Mouse (Mus musculus): ENCODE measurements around the gene Acot13. TPM values are rescaled to one million over a fixed set of nuclear protein-coding genes. Genes with fewer than 3 reads are reported as not detected.
"Not testable (repeated sequence)": the region's sequence is repeated elsewhere in the genome, so short reads cannot be mapped to it uniquely, and the experiment has no call there.

Acot13 gene
- total RNA-seq, 2 experiments from 2014 or later, result 418 to 460 TPM

DNA sequence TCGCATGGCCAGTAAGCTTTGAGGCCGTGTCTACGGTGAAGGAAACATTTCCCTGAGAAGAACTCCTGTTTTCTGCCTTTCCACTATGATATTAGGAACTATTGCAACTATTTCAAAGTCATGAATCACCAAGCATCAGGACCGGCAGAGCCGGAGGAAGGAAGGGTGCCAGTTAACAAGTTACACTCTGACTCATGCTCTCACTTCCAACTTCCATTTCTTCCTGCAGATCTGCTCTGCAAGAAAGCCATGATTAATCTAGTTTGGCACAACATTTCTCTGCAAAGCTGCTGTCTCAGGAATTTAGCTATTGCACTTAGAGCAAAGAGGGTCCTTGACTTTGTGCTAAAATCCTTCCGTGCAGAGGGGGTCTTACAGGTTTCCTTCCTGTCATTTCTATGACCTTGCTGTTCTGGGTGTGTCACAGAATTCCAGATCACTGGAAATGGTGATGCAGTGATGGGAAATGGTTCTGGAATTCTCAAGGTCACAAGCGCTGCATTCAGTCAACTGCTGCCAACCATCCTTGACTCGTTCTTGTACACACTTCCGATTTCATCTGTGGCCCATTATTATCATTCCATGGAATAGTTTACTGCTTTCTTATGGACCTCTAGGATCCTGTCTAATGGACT is 38.8 kb downstream of the Acot13 start:
- intact Hi-C loops (cut with DNase I), result no loop called here
- no peak for DNase-seq

DNA sequence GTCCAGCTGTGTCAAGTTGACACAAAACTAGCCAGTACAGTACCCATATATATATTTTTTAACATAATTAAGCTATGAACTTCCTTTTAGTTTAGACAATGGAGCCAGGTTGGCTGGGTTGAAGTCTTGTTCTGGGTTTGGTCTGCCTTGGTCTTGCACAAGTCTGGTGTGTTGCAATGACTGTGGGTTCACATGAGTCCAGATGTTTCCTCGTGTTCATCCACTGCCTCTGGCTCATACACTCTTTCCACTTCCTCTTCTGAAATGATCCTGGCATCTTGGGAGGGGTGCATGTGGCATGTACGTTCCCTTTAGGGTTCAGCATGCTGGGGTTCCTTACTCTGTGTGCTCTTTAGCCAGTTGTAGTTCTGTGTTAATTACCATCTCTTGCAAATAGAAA is 40.0 kb downstream of the Acot13 start:
- peak; percentile 46 to 50 for DNase-seq
- intact Hi-C loops (cut with DNase I), result no loop called here

DNA sequence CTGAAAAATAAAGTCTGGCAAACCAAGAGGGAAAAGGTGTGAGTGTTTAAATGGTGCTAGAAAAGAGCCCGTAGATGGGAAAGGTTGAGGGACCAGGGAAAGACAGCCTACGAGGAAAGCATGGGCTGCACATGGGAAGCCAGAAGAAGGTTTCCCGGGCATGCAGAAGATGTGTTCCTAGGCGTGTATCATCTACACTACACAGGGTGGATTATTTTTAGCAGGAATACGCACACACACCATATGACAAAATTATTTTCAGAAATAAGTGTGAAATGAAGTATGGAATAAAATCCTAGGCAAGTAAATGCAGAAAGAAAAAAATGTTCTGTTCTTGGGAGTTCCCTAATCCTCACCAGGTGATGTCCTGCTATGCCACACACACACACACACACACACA is 43.9 kb downstream of the Acot13 start:
- no peak for DNase-seq
- intact Hi-C loops (cut with DNase I), result no loop called here

DNA sequence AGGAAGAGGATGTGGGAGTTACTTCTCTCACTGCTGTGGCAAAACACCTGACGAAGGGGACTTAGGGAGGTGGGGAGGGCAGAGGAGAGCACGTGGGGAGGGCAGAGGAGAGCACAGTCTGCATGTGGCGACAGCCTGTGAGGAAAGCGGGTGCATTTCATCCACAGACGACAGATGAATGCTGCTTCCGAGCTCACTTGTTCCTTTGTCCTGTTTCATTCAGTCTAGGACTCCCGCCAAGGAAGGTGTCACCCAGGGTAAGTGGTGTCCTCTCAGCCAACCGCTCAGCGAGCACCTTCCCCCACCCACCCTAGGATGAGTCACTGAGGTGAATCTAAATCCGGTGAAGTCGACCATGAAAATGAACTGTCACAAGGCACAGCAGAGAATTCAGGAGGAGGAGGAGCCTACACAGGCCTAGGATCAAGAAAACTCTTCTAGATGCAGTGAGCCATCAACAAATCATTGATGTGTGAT is 45.3 kb downstream of the Acot13 start:
- DNase-seq, result no peak
- intact Hi-C loops (cut with DNase I), result no loop called here

DNA sequence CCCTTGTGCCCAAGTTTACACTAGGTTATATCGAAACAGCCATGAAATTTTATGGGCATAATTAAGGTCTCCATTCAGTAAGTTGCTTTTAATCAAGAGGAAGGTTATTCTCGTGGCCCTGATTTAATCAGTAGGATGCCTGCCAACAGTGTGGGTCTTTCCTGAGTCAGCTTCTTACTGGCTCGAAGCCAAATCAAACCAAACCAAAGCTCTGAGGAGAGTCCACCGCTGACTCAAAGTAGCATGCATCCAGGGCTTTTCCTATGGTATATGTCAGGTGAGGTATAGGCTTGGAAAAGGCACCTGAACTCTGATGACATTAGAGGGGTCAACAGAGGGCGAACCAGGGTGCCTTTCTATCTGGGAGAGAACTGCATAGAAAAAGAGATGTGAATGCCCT is 49.4 kb downstream of the Acot13 start:
- intact Hi-C loops (cut with DNase I), result no loop called here
- DNase-seq, result no peak

DNA sequence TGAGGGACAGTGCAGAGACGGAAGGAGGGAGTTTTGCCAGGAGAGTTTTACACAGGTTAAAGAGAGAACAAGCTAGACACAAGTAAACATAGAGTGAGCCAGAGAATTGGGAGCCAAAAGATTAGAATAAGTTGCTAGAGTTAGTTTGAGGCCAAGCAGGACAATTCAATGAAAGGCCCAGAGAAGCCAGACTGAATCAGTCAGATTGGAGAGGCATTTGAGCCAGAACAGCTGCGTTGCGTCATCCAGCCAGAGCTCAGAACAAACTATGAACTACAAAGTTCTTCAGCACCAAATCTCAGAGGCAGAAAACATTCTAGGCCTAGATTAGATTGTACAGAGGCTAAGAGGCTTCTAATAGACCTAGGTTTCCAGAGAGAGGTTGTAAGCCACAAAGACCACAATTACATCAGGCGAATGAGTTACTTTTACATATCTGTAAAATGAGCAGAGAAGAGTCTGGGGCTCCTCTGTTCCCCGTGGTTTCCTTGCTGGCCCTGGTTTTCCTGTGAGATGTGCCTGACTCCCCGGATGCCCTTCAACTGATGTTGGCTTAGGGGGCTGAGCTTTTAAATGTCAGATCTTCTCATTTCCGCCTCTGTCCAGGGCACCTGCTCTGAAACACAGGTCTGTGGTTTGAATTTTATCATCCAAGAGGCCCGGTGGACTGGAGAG is 52.5 kb downstream of the Acot13 start:
- no peak for DNase-seq
- intact Hi-C loops (cut with DNase I), result loop anchor here (5.0 kb wide), 1 partner anchor 67 kb away; no protein-coding TSS in a partner anchor

DNA sequence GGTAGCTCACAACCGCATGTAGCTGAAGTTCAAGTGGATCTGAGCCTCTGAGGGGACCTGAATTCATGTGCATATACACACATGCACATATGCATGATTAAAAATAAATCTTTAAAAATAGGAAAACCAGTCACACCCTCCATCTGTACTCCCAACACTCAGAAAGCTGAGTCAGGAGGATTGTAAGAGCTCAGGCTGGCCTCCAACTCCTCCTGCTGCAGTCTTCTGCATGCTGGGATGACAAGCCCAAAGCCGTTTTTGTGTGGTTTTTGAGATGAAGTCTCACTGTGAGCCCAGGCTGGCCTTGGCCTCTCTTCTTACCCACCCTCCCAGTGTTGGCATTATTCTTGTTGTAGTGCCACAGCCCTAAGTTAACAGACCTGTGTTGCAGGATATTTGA is 53.3 kb downstream of the Acot13 start:
- DNase-seq, result no peak
- intact Hi-C loops (cut with DNase I), result loop anchor here (5.0 kb wide), 1 partner anchor 66 kb away; no protein-coding TSS in a partner anchor

DNA sequence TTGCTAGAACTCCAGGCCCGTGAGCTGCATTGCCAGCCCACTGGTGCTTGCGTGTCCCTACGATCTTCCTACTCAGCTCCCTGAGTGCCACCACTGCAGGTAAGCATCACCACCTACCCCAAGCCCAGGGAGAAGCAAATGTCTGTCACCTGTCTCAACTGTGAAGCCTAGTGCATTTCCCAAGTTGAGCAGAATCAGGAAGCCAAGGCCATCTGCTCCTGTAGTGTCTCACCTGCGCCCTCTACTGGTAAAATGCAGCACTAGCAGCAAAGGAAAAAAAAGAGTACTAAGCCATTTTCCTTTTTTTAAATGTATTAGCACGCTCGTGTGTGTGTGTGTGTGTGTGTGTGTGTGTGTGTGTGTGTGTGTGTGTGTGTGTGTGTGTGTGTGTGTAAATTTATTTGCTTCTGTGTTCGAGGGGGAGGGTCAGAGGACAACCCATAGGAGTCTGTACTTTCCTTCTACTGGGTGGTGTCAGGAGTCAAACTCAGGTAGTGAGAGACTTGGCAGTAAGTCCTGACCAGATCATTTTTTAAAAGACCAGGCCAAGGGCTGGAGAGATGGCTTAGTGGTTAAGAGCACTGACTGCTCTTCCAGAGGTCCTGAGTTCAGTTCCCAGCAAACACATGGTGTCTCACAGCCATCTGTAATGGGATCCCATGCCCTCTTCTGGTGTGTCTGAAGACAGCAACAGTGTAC is 55.0 kb downstream of the Acot13 start:
- DNase-seq, result peak; percentile 31 to 38
- intact Hi-C loops (cut with DNase I), result loop anchor here (5.0 kb wide), 1 partner anchor 64 kb away; no protein-coding TSS in a partner anchor

DNA sequence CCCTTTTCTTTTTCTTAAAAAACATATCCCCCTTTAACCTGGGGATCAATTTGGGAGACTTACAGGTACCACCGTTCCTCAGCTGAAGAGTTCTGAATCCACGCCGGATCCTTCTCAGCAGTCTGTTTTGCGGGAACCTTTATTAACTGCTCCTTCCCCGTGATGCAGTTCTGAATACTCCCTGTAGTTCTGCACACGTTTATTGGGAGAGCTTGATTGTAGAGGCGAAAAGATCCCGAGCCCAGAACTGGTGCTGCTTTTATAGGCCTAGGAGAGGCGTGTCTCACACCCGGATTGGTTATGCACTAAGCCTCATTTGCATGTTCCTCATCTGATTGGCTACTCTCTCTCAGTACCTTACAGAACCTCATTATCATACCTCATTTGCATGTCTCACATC is 59.9 kb downstream of the Acot13 start:
- DNase-seq; intact Hi-C loops (cut with DNase I): not testable (repeated sequence)

Other genes starting within 250 kb of the Acot13 start
- gene Ripor2, start 249.4 kb downstream of the Acot13 start, total RNA-seq (2021), result 1 to 10 TPM; 5.7 to 5.9 TPM
- not detected for gene Armh2, start 90.3 kb downstream of the Acot13 start, total RNA-seq (2021)
- gene Gmnn, start 69.6 kb downstream of the Acot13 start, total RNA-seq (2021), result 10 to 100 TPM; 48.5 to 52.9 TPM
- gene BC005537, start 29.9 kb downstream of the Acot13 start, total RNA-seq (2021), result 100 to 1,000 TPM; 136 to 147 TPM
- gene Tdp2, start 139 bp upstream of the Acot13 start, total RNA-seq (2021), result 10 to 100 TPM; 14.6 to 17.0 TPM
- gene D130043K22Rik, start 13.6 kb upstream of the Acot13 start, total RNA-seq (2021), result not detected
- gene Aldh5a1, start 106.1 kb upstream of the Acot13 start, total RNA-seq (2021), result 10 to 100 TPM; 23.4 to 26.5 TPM
- 1 to 10 TPM; 1.4 to 2.5 TPM for gene Gpld1, start 111.6 kb upstream of the Acot13 start, total RNA-seq (2021)
- 10 to 100 TPM; 45.8 to 49.0 TPM for gene Mrs2, start 188.8 kb upstream of the Acot13 start, total RNA-seq (2021)
- not detected for gene Dcdc2a, start 224.5 kb upstream of the Acot13 start, total RNA-seq (2021)